Mouse (Mus musculus): ENCODE results near the gene Sema7a.

The Sema7a gene

DNA sequence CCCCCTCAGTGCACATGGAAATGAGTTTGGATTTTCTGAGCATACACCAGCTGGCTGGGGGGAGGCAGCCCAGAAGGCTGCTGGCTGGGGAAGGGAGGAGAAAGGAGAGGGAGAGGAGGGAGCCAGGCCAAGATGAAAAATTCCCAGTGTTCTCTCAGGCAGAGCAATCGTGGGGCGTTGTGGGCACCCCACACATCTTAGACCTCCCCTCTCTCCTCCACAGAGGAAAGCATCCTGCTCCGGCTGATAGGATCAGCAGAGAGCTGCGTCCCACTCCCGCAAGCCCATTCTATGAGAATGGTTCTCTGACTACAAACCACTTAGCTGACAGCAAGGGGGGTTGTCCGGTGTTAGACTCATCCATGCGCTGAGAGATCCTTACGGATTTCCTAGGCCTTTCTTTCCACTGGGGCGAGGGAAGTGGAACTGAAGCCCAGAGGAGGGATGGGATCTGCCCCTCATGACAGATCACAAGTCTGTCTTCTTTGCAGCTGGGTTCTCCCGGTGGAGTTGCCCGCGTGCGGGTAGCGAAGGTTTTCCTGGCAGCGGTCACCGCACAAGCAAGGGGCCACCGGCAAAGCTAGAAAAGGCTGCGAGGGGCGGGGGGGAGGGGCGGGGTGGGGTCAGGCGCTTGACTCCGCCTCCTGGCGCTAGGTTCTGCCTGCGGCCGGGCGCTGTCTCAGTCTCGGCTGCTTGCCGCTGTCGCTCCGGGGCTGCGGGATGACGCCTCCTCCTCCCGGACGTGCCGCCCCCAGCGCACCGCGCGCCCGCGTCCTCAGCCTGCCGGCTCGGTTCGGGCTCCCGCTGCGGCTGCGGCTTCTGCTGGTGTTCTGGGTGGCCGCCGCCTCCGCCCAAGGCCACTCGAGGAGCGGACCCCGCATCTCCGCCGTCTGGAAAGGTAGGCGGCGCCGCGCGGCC is at the start of gene Sema7a:
Gene Sema7a, plus strand, starts transcription at position 682 of the 918 bp plus-strand sequence.
- DNase-seq: peak; percentile 92

DNA sequence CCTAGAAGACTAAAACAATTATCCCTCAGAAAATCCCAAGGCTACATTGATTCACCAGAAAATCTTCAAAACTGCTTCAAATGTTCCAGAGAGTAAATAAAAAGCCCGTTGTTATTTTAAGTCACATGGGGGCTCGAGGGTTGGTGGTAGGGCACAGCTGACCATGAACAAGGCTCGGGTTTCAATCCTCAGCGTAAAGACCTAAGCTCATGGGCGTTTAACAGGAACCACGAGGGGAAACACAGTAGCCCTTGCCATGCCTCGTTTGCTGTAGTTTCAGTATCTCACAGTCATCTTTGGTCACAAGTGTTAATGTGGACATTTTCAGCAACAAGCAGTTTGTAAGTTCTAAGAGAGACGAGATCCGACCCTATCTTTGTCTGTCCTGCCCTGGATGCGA is 39.4 kb upstream of the Sema7a start:
- DNase-seq: no peak

DNA sequence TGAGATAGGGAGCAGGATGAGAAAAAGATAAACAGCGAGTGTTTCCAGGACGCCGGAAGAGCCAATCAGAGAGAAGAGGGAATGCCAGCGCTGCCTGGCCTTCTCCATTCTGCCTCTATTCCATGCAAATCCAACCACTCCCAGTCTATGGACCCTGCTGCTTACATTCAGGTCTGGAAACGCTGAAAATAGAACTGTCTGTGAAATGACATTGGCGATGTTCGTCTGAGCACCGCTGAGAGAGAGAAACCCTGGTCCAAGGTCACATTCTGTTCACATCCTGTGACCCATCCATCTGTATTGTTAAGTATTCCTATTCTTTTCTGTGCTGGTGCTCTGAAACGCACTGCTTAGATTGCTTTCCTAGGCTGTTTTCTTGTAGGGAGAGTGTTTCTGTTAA is 38.7 kb upstream of the Sema7a start:
- DNase-seq: no peak

DNA sequence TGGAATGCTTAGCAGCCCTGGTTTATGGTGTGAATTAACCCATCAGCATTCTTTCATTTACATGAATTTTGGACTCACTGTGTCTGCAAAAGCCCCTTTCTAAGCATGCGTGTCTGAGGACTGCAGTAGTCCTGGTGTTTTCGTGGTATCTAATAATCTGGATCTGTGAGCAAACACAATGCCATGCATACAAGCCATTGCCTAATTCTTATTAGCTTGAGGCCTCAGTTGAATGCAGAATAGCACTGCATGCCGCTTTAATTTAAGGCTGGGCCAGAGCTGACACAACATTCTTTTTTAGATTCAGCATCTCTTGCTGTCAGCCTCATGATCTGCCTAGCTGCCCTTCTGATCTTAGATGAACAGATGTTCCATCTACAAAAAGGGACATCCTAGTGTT is 38.3 kb upstream of the Sema7a start:
- DNase-seq: no peak

GRCm38 (mm10) chr9:57902132-57902531 is 37.8 kb upstream of the Sema7a start:
- DNase-seq: no peak

DNA sequence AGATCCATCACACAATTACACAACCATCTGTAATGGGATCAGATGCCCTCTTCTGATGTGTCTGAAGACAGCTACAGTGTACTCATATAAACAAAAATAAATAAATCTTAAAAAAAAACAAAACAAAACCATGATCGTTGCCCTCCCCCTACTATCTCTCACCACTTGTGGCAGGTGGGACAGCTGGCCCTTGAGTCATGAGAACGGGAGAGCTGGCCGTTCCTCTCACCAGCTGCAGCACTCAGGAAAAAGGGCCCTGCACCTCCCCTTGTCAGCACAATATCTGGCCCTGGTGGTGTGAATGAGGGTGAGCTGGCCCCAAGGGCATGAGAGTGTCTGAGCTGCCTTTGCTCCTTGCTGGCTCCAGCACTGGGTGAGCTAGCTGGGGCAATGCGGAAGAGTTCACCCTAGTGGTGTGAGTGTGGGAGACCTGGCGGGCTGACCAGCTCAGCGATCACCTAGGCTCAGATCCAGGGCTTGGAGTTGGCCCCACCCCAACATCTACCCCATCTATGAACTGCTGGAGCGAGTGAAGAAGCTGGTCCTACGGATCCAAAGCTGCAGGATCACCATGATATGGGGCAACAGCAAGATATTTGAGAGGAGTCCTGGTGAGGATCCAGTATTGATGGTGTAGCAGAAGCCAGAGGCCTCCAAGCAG is 36.2 kb upstream of the Sema7a start:
- no peak for DNase-seq

DNA sequence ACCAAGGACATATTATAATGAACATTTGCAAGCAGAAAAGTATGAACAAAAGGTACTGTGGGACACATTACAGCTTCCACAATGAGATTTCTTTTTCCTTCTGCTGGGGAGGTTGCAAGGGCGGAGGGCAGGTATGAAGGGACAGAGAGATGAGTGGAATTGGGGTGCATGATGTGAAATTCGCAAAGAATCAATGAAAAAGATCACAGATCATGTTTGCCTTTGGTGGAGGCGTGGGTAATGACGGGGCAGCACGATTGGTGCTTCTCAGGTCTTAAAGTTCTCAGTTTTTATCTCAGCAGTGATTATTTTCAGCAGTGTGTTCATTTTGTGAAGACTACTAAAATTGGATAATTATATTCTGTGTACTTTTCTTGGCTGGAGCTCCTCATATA is 35.7 kb upstream of the Sema7a start:
- DNase-seq: no peak

GRCm38 (mm10) chr9:57907206-57907605 is 32.7 kb upstream of the Sema7a start:
- DNase-seq: no peak

GRCm38 (mm10) chr9:57910254-57911160 is 29.4 kb upstream of the Sema7a start, which contains the start of gene Ubl7:
Gene Ubl7, plus strand, starts transcription at chr9:57910979.
- DNase-seq: peak; percentile 93

DNA sequence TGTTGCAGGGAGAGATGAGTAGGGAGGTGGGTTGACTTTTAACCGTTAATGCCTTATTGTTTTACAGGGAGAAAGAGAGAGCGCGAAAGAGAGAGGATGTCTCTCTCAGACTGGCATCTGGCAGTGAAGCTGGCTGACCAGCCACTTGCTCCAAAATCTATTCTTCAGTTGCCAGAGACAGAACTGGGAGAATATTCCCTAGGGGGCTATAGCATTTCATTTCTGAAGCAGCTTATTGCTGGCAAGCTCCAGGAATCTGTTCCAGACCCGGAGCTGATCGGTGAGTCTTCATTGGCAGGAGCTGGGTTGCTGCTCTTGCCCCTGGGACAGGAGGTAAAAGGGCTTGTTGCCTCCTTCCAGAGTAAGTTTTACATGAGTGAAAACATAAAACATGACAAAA is 27.3 kb upstream of the Sema7a start:
- no peak for DNase-seq

- DNase-seq: no peak
These were observed 18.3 kb upstream of the Sema7a start for GRCm38 (mm10) chr9:57921491-57922060.

- no peak for DNase-seq
These were observed 17.5 kb upstream of the Sema7a start for GRCm38 (mm10) chr9:57922381-57922780.

DNA sequence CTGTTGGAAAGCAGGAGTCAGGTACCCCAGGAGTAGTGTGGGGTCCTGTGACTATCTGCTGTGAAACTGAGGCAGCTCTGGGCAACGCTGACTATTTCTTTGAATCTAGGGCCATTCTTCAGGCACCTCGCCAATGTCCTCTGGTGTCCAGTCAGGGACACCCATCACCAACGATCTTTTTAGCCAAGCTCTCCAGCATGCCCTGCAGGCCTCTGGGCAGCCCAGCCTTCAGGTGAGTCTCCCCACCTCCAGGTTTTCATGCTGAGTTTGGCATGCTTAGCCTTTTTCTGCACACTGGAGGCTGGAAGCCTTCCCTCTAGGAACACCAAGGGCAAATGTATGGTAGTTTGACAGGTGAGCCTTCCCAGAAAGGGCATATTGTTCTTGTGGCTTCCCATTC is 16.9 kb upstream of the Sema7a start:
- no peak for DNase-seq

DNA sequence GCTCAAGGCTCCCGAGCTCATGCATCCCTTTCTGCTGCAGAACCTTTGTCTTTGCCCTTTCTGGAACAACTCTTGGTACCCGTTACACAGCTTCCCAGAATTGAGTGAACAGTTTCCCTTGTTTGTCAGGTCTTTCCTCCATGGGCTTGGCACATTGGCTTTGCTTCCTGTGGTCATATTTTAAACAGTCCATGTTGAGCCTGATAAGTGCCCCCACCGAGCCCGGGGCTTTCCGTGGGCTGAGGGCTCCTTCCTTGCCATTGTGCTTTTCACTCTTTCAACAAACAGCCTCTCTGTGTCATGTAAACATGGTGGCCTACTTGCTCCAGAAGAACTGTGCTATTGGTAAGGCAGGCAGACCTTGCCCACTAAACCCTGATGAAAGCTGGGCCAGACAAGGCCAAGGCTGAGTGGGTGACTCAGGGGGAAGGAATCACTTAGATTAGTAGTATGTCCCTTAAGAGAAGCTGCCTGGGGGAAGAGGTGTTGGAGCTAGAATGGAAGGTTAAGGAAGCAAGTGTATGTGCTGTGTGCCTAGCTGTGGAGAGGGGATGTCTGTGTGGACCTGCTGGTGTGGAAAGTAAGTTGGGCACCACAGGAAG is 8.6 kb upstream of the Sema7a start:
- DNase-seq: no peak

DNA sequence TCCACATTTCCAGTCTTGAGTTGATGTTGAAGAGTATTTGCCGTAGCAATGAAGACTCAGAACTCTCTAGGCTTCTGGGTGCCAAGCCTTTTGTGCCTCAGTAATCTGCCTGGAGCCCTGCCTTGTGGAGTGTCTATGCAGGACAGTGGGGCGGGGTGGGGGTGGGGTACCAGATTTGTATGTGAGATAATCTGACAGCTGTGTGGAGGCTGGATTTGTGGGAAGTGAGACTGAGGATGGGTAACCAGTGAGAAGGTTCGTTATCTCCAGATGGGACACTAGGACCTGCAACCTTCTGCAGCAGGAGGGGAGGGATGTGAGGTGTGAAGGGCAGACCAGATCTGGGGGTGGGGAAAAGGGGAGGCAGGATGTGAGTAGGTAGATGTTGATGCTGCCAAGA is 7.7 kb upstream of the Sema7a start:
- DNase-seq: no peak

DNA sequence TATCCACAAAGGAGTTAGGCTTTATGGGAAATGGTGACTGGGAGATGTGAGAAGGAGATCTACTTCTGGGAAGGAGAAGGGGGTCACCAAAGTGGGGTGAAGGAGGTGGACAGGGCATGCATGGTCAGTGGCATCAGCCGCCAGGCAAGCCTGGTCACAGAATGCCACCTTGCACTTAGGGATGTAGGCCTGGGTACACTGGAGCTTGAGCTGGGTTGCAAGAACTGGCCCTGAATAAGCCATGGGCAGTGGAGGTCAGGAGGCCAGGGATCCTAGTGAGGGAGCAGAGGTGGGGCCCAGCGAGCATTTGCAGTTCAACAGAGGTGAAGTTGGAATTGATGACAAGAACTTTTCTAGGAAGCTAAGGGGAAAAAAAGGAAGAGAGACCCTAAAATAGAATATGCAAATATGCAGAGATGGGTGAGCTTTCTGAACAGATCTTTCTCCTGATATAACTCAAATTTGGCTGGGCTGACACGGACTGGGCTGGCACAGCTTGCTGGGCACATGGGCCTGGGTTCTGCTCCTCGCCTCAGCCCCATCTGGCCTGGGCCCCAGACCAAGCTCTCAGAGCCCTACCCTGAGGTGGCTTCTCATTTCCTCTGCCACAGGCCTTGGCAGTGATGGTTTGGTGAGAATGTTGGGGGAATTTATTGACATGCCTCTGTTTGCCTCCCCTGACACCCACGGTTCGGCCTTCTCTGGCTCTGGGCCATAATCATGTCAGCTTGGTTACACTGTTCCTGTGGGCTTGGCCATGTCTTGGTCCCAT is 6.9 kb upstream of the Sema7a start:
- no peak for DNase-seq

DNA sequence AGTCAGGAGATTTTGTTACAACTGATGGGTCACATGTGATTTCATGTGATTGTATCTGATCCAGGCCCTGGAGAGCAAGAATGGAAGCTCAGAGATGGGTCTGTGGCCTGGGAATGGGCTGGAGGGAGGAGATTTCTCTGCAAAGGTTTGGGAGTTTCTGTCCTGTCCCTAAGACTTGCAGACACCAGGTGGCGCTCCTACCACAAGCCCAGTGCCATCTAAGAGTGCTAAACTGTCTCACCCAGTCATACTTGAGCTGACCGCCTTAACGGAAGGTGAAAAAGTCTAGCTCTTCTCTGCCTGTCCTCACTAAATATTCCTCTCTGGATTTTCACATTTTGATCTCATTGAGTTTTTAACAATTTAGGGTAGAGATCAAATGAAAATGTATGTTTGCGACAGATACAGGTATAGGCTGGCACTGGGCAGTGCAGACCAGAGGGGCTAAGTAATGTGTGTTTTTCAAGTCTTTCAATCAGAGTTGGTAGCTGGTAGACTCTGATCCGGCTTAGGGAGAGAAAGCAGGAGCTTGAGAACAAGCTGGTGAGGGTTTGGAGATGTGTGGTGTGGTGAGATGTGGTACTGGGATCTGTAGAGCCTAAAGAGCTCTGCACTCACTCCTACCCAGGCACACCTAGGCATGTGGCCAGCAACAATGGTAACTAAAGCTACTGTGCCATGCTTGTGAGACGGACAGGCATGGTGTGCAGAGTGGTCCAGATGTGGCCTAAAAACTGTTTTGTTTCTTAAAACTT is 4.1 kb upstream of the Sema7a start:
- peak; percentile 93 for DNase-seq

GRCm38 (mm10) chr9:57937171-57937570 is 2.7 kb upstream of the Sema7a start:
- DNase-seq: no peak

GRCm38 (mm10) chr9:57937651-57938050 is 2.3 kb upstream of the Sema7a start:
- DNase-seq: no peak

- peak; percentile 10 for DNase-seq
These were observed 1.5 kb upstream of the Sema7a start for GRCm38 (mm10) chr9:57938225-57939055.
